Mouse (Mus musculus): ENCODE measurements around the gene Slc6a8.

DNA sequence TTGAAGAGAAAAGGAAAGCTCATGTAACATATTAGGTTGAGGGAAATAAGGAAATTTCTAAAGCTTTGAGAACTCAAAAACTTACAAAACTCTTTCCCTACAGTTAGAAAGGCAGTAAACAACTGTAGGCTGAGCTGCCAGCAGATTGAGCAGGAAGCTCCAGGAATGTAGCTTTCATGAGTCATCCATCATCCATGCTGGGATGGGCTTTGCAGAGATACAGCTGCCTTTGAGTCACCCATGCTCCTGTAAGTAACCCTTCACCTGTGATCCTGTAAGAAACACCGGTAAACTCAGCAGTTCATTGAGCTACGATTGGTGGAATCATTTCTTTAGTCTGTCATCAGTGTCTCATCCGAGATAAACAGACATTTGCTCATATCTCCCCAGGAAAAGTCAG, 22.1 kb upstream of the Slc6a8 start:
- TF ChIP-seq POLR2A (IDR thresholded peaks at IDR 0.05; ENCODE audit: insufficient read depth, low read depth, low read length) (no peak), CTCF (IDR thresholded peaks at IDR 0.05; ENCODE audit: insufficient read depth, low read depth, low read length) (no peak)
